Mouse (Mus musculus) cerebellum, adult 2 months (tissue): ENCODE results near the gene Defb21.

ENCODE experiments used
- CTCF ChIP-seq: fragments of 200-500 bp; IDR thresholded peaks from 2 replicates; pipeline ENCODE4 v1.5.1; 2011; ENCODE audit warnings: low read depth, mild to moderate bottlenecking, control low read depth, low read length, moderate library complexity, borderline replicate concordance; ENCODE audit not compliant: insufficient read depth
- POLR2A ChIP-seq: fragments of 200-500 bp; IDR thresholded peaks from 2 replicates; pipeline ENCODE4 v1.6.1; 2011; ENCODE audit warnings: low read length, control low read depth, borderline replicate concordance; ENCODE audit not compliant: insufficient read depth

DNA sequence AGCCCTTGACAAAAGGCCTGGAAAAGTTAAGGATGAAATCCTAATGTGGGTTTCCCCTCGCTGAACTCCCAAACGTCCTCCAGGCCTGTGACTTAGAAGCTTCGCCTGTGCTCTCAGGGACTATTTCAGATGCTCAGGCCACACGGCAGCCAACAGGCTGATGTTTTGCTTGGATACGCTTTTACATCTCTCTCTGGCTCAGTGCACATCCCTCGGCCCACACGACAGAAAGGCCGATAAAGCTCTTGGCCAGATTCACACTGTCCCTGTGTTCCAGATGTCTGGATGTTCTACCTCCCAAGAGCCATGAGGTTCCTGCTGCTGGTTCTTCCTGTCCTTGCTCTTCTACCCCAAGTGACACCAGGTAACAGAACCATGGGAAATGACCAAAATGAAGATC is 940 bp downstream of the Defb21 start:
- no peak for TF ChIP-seq CTCF
- no peak for TF ChIP-seq POLR2A
